Mouse (Mus musculus) C2C12 (cell line): ENCODE measurements at regions not wholly inside any gene's neighbourhood (a gene's known extent, or its start where the extent isn't known, plus 50 kb on each side); places are given as distances from the start of the nearest gene placed in this dataset.

Experiments used
- CEBPB ChIP-seq: IDR thresholded peaks from one replicate; pipeline ENCODE4 v1.6.1; 2011; ENCODE audit warnings: low read depth, mild to moderate bottlenecking, control low read depth, moderate library complexity
- CTCF ChIP-seq: IDR thresholded peaks from one replicate; pipeline ENCODE4 v1.5.1; 2011; ENCODE audit not compliant: control insufficient read depth, insufficient read depth, insufficient read length
- FOSL1 ChIP-seq: IDR thresholded peaks from one replicate; pipeline ENCODE4 v1.8.0; 2011; ENCODE audit warnings: mild to moderate bottlenecking, low read length; ENCODE audit not compliant: poor library complexity, insufficient read depth, severe bottlenecking
- MYOD1 ChIP-seq: IDR thresholded peaks from one replicate; pipeline ENCODE4 v1.6.1; 2011; ENCODE audit warnings: low read depth; ENCODE audit not compliant: control insufficient read depth, insufficient read length
- MYOG ChIP-seq: IDR thresholded peaks from one replicate; pipeline ENCODE4 v1.6.1; 2011; ENCODE audit not compliant: control insufficient read depth, insufficient read length; ENCODE audit errors: extremely low read depth
- USF1 ChIP-seq: IDR thresholded peaks from one replicate; pipeline ENCODE4 v1.6.1; 2011; ENCODE audit warnings: low read depth, mild to moderate bottlenecking, control low read depth, moderate library complexity

DNA sequence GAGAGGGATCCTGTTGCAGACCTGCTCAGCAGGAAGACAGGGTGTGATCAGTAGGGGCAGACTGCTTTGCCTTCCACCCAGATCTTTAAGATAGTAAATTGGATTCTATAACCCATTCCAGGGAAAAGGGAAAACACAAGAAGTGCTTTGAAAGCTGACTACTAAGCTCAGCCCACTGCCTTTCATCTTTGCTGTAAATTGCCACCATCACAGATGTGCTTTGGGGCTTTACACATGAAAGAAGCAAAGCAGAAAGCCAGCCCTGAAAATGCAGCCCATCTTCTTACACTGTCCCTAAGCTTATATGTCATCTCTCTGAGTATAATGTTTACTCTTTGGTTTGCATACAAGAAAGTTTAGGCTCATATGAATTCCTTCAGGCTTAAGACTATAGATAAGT lies 283.6 kb downstream of the Tm4sf1 start:
- TF ChIP-seq CTCF (no peak), CEBPB (no peak), MYOD1 (no peak), MYOG (no peak), USF1 (no peak), FOSL1 (no peak)
